Mouse (Mus musculus): ENCODE data around the gene Natd1. TPM values are rescaled to one million over a fixed set of nuclear protein-coding genes. Genes with fewer than 3 reads are reported as not detected.

The Natd1 gene
- total RNA-seq, 2 experiments from 2014 or later, result 12.7 to 12.9 TPM

GRCm38 (mm10) chr11:60932503-60933020 is 18.0 kb upstream of the Natd1 start:
- DNase-seq (ENCODE audit: extremely low spot score in 1 of 2, low spot score in 1 of 2), result no peak

GRCm38 (mm10) chr11:60931869-60932481 is 17.4 kb upstream of the Natd1 start, which contains the start of gene Map2k3:
Gene Map2k3 (plus strand): TSS chr11:60932033.
- peak; percentile 85 for DNase-seq (ENCODE audit: extremely low spot score in 1 of 2, low spot score in 1 of 2)

GRCm38 (mm10) chr11:60931282-60931868 is 16.8 kb upstream of the Natd1 start:
- peak in 1 of 2 experiments; percentile 11 for DNase-seq (ENCODE audit: extremely low spot score in 1 of 2, low spot score in 1 of 2)

- DNase-seq (ENCODE audit: extremely low spot score in 1 of 2, low spot score in 1 of 2), result no peak
These were observed 16.3 kb upstream of the Natd1 start for GRCm38 (mm10) chr11:60930724-60931281.

- DNase-seq (ENCODE audit: extremely low spot score in 1 of 2, low spot score in 1 of 2), result peak; percentile 64 to 91
These were observed 12.7 kb upstream of the Natd1 start for GRCm38 (mm10) chr11:60927264-60927663.

- no peak for DNase-seq (ENCODE audit: extremely low spot score in 1 of 2, low spot score in 1 of 2)
These were observed 10.4 kb upstream of the Natd1 start for GRCm38 (mm10) chr11:60924981-60925380.

GRCm38 (mm10) chr11:60924498-60924897 is 9.9 kb upstream of the Natd1 start:
- DNase-seq (ENCODE audit: extremely low spot score in 1 of 2, low spot score in 1 of 2), result no peak

GRCm38 (mm10) chr11:60922964-60923363 is 8.4 kb upstream of the Natd1 start:
- no peak for DNase-seq (ENCODE audit: extremely low spot score in 1 of 2, low spot score in 1 of 2)

GRCm38 (mm10) chr11:60922195-60922594 is 7.6 kb upstream of the Natd1 start:
- no peak for DNase-seq (ENCODE audit: extremely low spot score in 1 of 2, low spot score in 1 of 2)

GRCm38 (mm10) chr11:60920021-60920420 is 5.5 kb upstream of the Natd1 start:
- DNase-seq (ENCODE audit: extremely low spot score in 1 of 2, low spot score in 1 of 2), result no peak

- DNase-seq (ENCODE audit: extremely low spot score in 1 of 2, low spot score in 1 of 2), result no peak
These were observed 651 bp upstream of the Natd1 start for GRCm38 (mm10) chr11:60915201-60915600.

GRCm38 (mm10) chr11:60913301-60914196 is 1.0 kb downstream of the Natd1 start:
- DNase-seq (ENCODE audit: extremely low spot score in 1 of 2, low spot score in 1 of 2), result peak; percentile 84

- DNase-seq (ENCODE audit: extremely low spot score in 1 of 2, low spot score in 1 of 2), result no peak
These were observed 2.0 kb downstream of the Natd1 start for GRCm38 (mm10) chr11:60912525-60912973.

GRCm38 (mm10) chr11:60909626-60910025 is 4.9 kb downstream of the Natd1 start:
- DNase-seq (ENCODE audit: extremely low spot score in 1 of 2, low spot score in 1 of 2), result no peak

- no peak for DNase-seq (ENCODE audit: extremely low spot score in 1 of 2, low spot score in 1 of 2)
These were observed 6.5 kb downstream of the Natd1 start for GRCm38 (mm10) chr11:60908073-60908472.

- DNase-seq (ENCODE audit: extremely low spot score in 1 of 2, low spot score in 1 of 2), result no peak
These were observed 8.1 kb downstream of the Natd1 start for GRCm38 (mm10) chr11:60906449-60906848.

- DNase-seq (ENCODE audit: extremely low spot score in 1 of 2, low spot score in 1 of 2), result no peak
These were observed 9.0 kb downstream of the Natd1 start for GRCm38 (mm10) chr11:60905407-60906120.

GRCm38 (mm10) chr11:60903661-60904061 is 10.9 kb downstream of the Natd1 start:
- no peak for DNase-seq (ENCODE audit: extremely low spot score in 1 of 2, low spot score in 1 of 2)

GRCm38 (mm10) chr11:60902486-60902885 is 12.1 kb downstream of the Natd1 start:
- DNase-seq (ENCODE audit: extremely low spot score in 1 of 2, low spot score in 1 of 2), result no peak

- DNase-seq (ENCODE audit: extremely low spot score in 1 of 2, low spot score in 1 of 2), result no peak
These were observed 12.5 kb downstream of the Natd1 start for GRCm38 (mm10) chr11:60902001-60902400.
